Mouse (Mus musculus) G1E (cell line): Measurements from ENCODE around the gene Ccdc124. TPM values are rescaled to one million over a fixed set of nuclear protein-coding genes. Genes with fewer than 3 reads are reported as not detected.
"Not testable (repeated sequence)": the region's sequence is repeated elsewhere in the genome, so short reads cannot be mapped to it uniquely, and the experiment has no call there.

Experiments
- ATAC-seq: 2 replicates; pipeline ENCODE4 v1.8.0; 2016; ENCODE audit warnings: mild to moderate bottlenecking; ENCODE audit not compliant: insufficient number of reproducible peaks, poor library complexity, low FRiP score, severe bottlenecking; ENCODE audit errors: extremely low read depth
- DNase-seq: peaks from one replicate; pipeline ENCODE4 v3.0.0; 2012; ENCODE audit warnings: low spot score
- H3K27me3 ChIP-seq: 2 replicates; pipeline ENCODE4 v1.6.1; 2012; ENCODE audit warnings: mild to moderate bottlenecking, low read length, inconsistent platforms; ENCODE audit not compliant: insufficient read depth
- H3K36me3 ChIP-seq: replicated peaks from 2 replicates; pipeline ENCODE3; 2012; ENCODE audit warnings: mild to moderate bottlenecking, inconsistent platforms
- H3K4me1 ChIP-seq: 2 replicates; pipeline ENCODE4 v1.6.1; 2012; ENCODE audit warnings: low read depth, low read length, inconsistent platforms, mixed read lengths; ENCODE audit not compliant: insufficient read depth
- H3K4me3 ChIP-seq: 2 replicates; pipeline ENCODE4 v1.5.1; 2012; ENCODE audit warnings: low read depth, mild to moderate bottlenecking, inconsistent platforms, low read length, moderate library complexity, mixed read lengths
- H3K9me3 ChIP-seq: replicated peaks from 2 replicates; pipeline ENCODE4 v1.6.1; 2012; ENCODE audit warnings: inconsistent platforms
- CTCF ChIP-seq: IDR thresholded peaks from 2 replicates; pipeline ENCODE4 v1.5.1; 2012; ENCODE audit warnings: low read depth, low read length, inconsistent platforms, mixed read lengths
- GATA1 ChIP-seq: IDR thresholded peaks from 2 replicates; pipeline ENCODE4 v1.6.1; 2012; ENCODE audit warnings: borderline replicate concordance, low read length, inconsistent platforms, mixed read lengths
- GATA2 ChIP-seq: IDR thresholded peaks from 2 replicates; pipeline ENCODE4 v1.6.1; 2012; ENCODE audit warnings: low read depth, low read length, inconsistent platforms, borderline replicate concordance
- POLR2AphosphoS5 ChIP-seq: IDR thresholded peaks from 2 replicates; pipeline ENCODE4 v1.6.1; 2012; ENCODE audit warnings: low read depth, low read length, inconsistent platforms; ENCODE audit not compliant: insufficient replicate concordance
- TAL1 ChIP-seq: conservative IDR thresholded peaks from 2 replicates; pipeline ENCODE4 v1.6.1; 2012; ENCODE audit warnings: low read depth, low read length, inconsistent platforms, mixed read lengths
- polyA plus RNA-seq: library from polyadenylated mRNA; stranded (reverse); fragments of >175 nt; gene quantifications from 2 replicates; pipeline ENCODE4 v1.2.3, GENCODE M21; 2012
- total RNA-seq, 2 experiments: library from RNA; stranded (forward) in 1 of 2; stranded (reverse) in 1 of 2; fragments of 200-1000 nt in 1 of 2; fragments of >200 nt in 1 of 2; fragmentation: Nextera tagmentation in 1 of 2; gene quantifications; 2 replicates each; pipeline ENCODE4 v1.2.3; 2014 to 2017

Ccdc124 gene
- total and polyA plus RNA-seq, 3 experiments: 16.1 to 171 (median 18.9) TPM

- Histone ChIP-seq H3K4me1 (peaks cover 37% of the 10 kb centered on the region), H3K4me3 (peak within 1 kb of the TSS; percentile 97), H3K9me3 (peaks cover 15% of the 10 kb centered on the region), H3K27me3 (no peaks in the 10 kb centered on the region), H3K36me3 (peaks cover 46% of the 10 kb centered on the region)
- peak; percentile 96 for ATAC-seq
- peak; percentile 93 for TF ChIP-seq POLR2AphosphoS5
- no peak for TF ChIP-seq GATA1
- no peak for TF ChIP-seq TAL1
- no peak for TF ChIP-seq GATA2
- no peak for TF ChIP-seq CTCF
- DNase-seq: peak; percentile 97
These were observed 23.4 kb upstream of the Ccdc124 start, which contains the start of gene Rpl18a for GRCm38 (mm10) chr8:70897021-70897680. Rpl18a (minus strand) TSS chr8:70897412.

GRCm38 (mm10) chr8:70896316-70897020 lies 22.7 kb upstream of the Ccdc124 start:
- ATAC-seq: no peak
- no peaks in the 10 kb centered on the region for H3K27me3 ChIP-seq
- H3K9me3 ChIP-seq: peaks cover 22% of the 10 kb centered on the region
- peak; percentile 45 for DNase-seq
- peaks cover 52% of the 10 kb centered on the region for H3K36me3 ChIP-seq
- H3K4me3 ChIP-seq: peak overlapping the region; percentile 97
- no peak for TF ChIP-seq GATA2
- TF ChIP-seq CTCF: no peak
- TF ChIP-seq GATA1: no peak
- TF ChIP-seq TAL1: no peak
- no peak for TF ChIP-seq POLR2AphosphoS5
- peaks cover 37% of the 10 kb centered on the region for H3K4me1 ChIP-seq

GRCm38 (mm10) chr8:70895571-70896259 lies 22.0 kb upstream of the Ccdc124 start:
- peaks cover 42% of the 10 kb centered on the region for H3K4me1 ChIP-seq
- peaks cover 60% of the 10 kb centered on the region for H3K36me3 ChIP-seq

GRCm38 (mm10) chr8:70894771-70895545 lies 21.2 kb upstream of the Ccdc124 start:
- Histone ChIP-seq H3K4me3 (peak overlapping the region; percentile 97; the same call in 1 of the 2 replicates), H3K9me3 (peaks cover 28% of the 10 kb centered on the region), H3K27me3 (peaks cover 3% of the 10 kb centered on the region; the same call in 1 of the 2 replicates), H3K36me3 (peaks cover 61% of the 10 kb centered on the region), H3K4me1 (peaks cover 42% of the 10 kb centered on the region)
- ATAC-seq: no peak
- TF ChIP-seq GATA2 (no peak), TAL1 (no peak), POLR2AphosphoS5 (no peak; the same call in 1 of the 2 replicates), CTCF (no peak), GATA1 (no peak)
- DNase-seq: no peak

More at GRCm38 (mm10) chr8:70895571-70896259, 22.0 kb upstream of the Ccdc124 start:
- not testable (repeated sequence) for H3K27me3 ChIP-seq, DNase-seq, ATAC-seq
- Histone ChIP-seq H3K9me3 (peaks cover 28% of the 10 kb centered on the region), H3K4me3 (peak overlapping the region; percentile 97)

GRCm38 (mm10) chr8:70894385-70894720 lies 20.6 kb upstream of the Ccdc124 start:
- Histone ChIP-seq H3K36me3 (peaks cover 61% of the 10 kb centered on the region), H3K9me3 (peaks cover 28% of the 10 kb centered on the region), H3K27me3 (peaks cover 3% of the 10 kb centered on the region; the same call in 1 of the 2 replicates), H3K4me1 (peaks cover 40% of the 10 kb centered on the region), H3K4me3 (no peak overlapping the region)
- TF ChIP-seq POLR2AphosphoS5 (no peak; the same call in 1 of the 2 replicates), CTCF (no peak), TAL1 (no peak), GATA1 (no peak), GATA2 (no peak)
- no peak for DNase-seq
- no peak for ATAC-seq
